Comparison of ENCODE assay signal across 10 mouse cellular contexts in genomic region chr13:9775901-9776300, GRCm38 (mm10). TPM values are rescaled to one million over a fixed set of nuclear protein-coding genes. Genes with fewer than 3 reads are reported as not detected.
A peak's percentile ranks its signal among the peaks of the same experiment; 100 is the strongest.
DNase-seq lines count a peak whose midpoint lies in the region; ATAC-seq lines count a peak whose summit lies in the region.
"Had no signal": no experiment of that assay in that cellular context is flagged by ENCODE, and none has a peak within 500 bp of the region (broad histone marks: within the 10 kb centered on the region; RNA-seq: fewer than 3 reads in every experiment).

No protein-coding gene starts in this region.

- DNase-seq in kidney, adult 9 months, result peak; percentile 59
- DNase-seq in kidney, adult 18-20 months, result no peak
- DNase-seq in lung, postnatal 10 days, result peak; percentile 27
- peak; percentile 35 to 47 for DNase-seq in thymus, postnatal 36 days
- DNase-seq in left cerebral cortex, postnatal 36 days (ENCODE audit: low spot score in 2 of 2), result no peak
- no peak for DNase-seq in retina, postnatal 1 day

- ATAC-seq in granulocyte monocyte progenitor cell, adult 5-6 weeks (replicated peaks; ENCODE audit: poor library complexity, severe bottlenecking), result peak; percentile 71
- ATAC-seq: hindbrain, postnatal 0 days; midbrain, embryonic 15.5 days; Patski had no signal

- intact Hi-C loops in left cerebral cortex, postnatal 36 days (cut with DNase I), result no loop called here

RNA-seq across cellular contexts. Expression of gene Zmynd11, which starts 10.8 kb away (rescaled TPM):
- 40.3 and 45.5 TPM in 2 replicates for total RNA-seq in granulocyte monocyte progenitor cell, adult 5-6 weeks (2014; fragmentation: Nextera tagmentation)
- 47.2 and 52.7 TPM in 2 replicates for total RNA-seq in granulocyte monocyte progenitor cell, adult 5-6 weeks (2017)
- 100 to 1,000 TPM; 225 to 255 TPM for total RNA-seq in left cerebral cortex, postnatal 36 days (2021)

Comparison
In these comparisons a context has a peak if more than half of its experiments do, and no peak if none do; other contexts are left out.
1. DNase-seq: peak in kidney, adult 9 months (single experiment), lung, postnatal 10 days (single experiment) and thymus, postnatal 36 days (2 of 2); none in kidney, adult 18-20 months (single experiment), left cerebral cortex, postnatal 36 days (0 of 2) and retina, postnatal 1 day (single experiment).
2. RNA of gene Zmynd11, which starts 10.8 kb away (total RNA-seq): 225 to 255 TPM in left cerebral cortex, postnatal 36 days; 40.3 to 52.7 TPM in granulocyte monocyte progenitor cell, adult 5-6 weeks; every median in the first group is over 4 times any median in the second.